Mouse (Mus musculus): ENCODE measurements at regions not wholly inside any gene's neighbourhood (a gene's known extent, or its start where the extent isn't known, plus 50 kb on each side); places are given as distances from the start of the nearest gene placed in this dataset.

- no peak for TF ChIP-seq CTCF (IDR thresholded peaks at IDR 0.05)
- TF ChIP-seq EP300 (IDR thresholded peaks at IDR 0.05), result no peak
These were observed 72.0 kb upstream of the Fam216b start for GRCm38 (mm10) chr14:78160819-78161218.

Data from lung, postnatal 0 days (tissue).